Mouse (Mus musculus) heart, postnatal 36 days (tissue): ENCODE results near the gene Rbfox2. TPM values are rescaled to one million over a fixed set of nuclear protein-coding genes. Genes with fewer than 3 reads are reported as not detected.

ENCODE experiments used
- DNase-seq, 2 experiments: peaks; one replicate each; pipeline ENCODE4 v3.0.0; 2021 to 2022
- intact Hi-C: fragments of 180-260 bp; cut with DNase I; formaldehyde crosslinking; loops from one replicate; pipeline ENCODE4 v1.15.1; 2025
- total RNA-seq, 2 experiments: library from RNA; stranded (reverse); gene quantifications; 2 replicates each; pipeline ENCODE4 v1.2.3; 2021

The Rbfox2 gene
- total RNA-seq, 2 experiments from 2014 or later, result 91.7 to 107 TPM

DNA sequence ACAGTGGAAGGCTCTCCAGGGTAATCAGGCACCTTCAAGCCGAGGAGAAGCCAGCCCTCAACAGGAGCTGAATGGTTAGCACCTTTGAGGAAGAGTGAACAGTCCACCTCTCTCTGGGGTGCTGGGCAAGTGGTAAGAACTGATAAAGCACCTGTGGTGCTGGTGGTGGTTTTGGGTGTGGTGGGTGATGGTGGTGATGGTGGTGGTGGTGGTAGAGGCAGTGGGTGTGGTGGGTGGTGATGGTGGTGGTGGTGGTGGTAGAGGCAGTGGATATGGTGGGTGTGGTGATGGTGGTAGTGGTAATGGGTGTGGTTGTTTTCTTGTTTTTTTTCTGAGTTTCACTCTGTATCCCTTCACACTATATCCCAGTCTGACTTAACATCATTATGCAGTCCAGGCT lies 253.8 kb downstream of the Rbfox2 start:
- intact Hi-C loops, result no loop called here

DNA sequence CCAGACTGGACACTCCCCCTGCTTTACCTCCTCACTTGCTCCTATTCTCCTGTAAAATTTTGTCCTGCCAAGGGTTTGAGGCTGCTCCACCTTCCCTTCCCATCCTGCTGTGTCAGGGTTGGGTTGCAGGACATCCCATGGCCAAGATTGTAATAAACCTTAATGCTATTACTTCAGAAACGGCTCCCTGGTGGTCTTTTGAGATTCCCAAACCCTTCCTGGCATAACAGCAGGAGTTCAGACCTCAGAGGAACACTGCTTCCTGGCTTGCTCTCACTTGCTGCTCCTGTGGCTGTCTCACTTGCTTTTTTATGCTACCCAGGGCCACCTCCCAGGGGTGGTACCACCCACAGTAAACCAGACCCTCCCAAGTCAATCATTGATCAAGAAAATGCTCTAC lies 254.6 kb downstream of the Rbfox2 start:
- no peak for DNase-seq
- intact Hi-C loops, result no loop called here

More for the DNA sequence above, 253.8 kb downstream of the Rbfox2 start:
- no peak for DNase-seq

DNA sequence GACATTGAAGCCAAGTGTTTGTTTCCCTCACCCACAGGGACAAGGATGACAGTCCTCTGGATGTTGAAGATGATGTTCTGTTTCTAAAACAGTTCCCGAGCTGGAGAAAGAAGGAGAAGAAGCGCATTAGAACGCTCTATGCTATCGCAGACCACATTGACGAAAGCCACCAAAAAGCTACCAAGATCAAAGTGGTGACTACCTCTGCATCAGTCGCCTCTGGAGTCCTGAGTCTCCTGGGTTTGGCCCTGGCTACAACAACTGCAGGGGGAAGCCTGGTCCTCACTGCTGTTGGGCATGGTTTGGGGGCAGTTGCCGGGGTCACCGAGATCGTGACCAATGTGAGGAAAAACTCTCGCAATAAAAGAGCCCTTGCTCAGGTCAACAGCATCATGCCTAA lies 256.2 kb downstream of the Rbfox2 start, which contains the start of gene Mb:
Gene Mb, minus strand, starts transcription at position 101 of the 400 bp plus-strand sequence.
- intact Hi-C loops, result no loop called here
- no peak for DNase-seq

DNA sequence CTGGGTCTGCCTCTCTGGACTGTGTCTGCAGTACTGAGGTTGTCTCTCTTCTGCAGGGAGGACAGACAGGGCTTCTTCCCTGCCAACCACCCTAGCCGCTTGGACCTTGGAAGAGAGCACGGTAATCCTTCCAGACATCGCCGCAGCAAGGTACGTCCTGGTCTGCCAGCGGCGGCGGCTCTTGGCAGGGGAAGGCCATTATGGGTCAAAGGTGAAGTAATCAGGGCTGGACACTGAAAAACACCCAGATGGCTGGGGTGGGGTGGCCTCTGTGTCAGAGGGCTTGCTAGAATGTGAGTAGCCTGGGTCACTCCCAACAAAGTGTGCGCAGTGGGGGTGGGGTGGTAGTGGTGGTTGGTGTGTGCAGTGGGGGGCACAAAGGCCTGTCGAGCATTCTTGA lies 261.2 kb downstream of the Rbfox2 start:
- DNase-seq, result no peak
- intact Hi-C loops, result no loop called here

DNA sequence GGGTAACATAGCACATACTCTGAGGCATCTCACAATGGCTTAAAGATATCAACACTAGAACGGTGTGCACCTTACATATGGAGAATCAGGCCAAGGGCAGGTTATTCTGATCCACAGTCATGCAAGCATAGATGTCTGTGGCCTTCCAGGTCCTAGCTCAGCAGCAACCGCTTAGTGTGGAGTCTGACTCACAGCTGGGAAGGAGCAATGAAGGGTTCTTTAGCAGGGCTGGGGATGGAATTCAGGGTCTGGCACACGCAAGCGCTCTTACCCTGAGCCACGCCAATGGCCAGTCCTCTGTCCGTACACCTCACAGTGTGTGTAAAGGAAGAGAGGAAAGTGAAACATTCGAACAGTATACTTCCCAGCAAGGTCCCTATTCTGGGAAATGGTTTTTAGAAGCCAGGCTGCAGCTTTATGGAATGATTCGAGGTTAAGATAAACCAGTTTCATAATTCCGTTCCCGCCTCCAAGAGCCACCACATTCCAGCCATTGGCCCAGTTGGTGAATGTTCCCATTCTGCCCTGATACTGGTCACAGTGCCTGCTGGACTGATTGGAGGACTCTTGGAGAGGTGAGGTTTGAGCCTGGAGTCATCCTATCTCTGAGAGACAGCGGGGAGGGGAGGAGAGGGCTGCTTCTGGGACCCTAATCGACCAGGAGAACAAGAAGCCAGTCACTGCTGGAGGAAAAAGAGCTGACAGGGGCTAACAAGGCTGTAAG lies 262.0 kb downstream of the Rbfox2 start, which contains the start of gene Apol6:
Gene Apol6, plus strand, starts transcription at position 133 of the 724 bp plus-strand sequence.
- DNase-seq, result no peak
- intact Hi-C loops, result no loop called here

DNA sequence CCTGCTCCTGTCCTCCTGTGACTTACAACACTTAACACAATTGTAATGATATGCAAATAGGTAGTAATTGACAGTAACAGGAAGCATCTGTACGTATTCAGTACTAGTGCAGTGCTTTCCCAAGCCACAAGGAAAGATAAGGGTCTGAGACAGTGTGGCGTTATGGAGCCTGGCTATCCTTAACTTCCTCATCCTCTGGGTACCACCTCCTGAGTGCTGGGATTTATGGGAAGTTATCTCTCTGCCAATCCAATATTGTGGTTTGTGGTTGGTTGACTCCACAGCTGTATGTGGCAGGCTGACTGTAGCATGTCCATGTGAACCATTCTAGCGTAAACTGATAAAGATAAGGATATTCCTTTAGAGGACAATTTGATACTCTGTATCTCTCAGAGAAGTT lies 266.0 kb downstream of the Rbfox2 start:
- no peak for DNase-seq
- intact Hi-C loops, result no loop called here

DNA sequence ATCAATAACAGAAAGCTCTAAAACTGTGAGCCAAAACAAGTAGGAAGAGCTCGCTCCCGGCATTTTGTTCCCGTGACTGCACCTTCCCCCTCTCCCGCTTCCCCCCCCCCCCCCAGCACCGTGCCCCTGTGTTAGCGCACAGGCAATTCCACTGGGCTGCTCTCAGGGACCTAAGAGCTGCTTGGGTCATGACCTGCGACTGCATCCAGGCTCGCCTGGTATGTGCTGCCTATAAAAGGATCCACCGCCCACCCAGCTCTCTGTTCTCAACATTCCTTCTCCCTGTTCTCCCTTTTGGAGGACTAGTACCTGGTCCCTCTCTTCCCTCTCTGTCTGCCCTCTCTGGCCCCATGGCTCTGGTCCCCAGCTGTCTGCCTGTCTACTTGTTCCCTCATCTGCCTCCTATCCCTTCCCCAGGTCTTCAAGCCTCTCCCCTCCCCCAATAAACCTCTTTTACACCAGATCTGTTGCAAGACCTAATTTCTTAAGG lies 267.5 kb downstream of the Rbfox2 start:
- no peak for DNase-seq
- intact Hi-C loops, result loop anchor here (2.0 to 5.0 kb wide), 2 partner anchors 30 to 113 kb away; no protein-coding TSS in a partner anchor

DNA sequence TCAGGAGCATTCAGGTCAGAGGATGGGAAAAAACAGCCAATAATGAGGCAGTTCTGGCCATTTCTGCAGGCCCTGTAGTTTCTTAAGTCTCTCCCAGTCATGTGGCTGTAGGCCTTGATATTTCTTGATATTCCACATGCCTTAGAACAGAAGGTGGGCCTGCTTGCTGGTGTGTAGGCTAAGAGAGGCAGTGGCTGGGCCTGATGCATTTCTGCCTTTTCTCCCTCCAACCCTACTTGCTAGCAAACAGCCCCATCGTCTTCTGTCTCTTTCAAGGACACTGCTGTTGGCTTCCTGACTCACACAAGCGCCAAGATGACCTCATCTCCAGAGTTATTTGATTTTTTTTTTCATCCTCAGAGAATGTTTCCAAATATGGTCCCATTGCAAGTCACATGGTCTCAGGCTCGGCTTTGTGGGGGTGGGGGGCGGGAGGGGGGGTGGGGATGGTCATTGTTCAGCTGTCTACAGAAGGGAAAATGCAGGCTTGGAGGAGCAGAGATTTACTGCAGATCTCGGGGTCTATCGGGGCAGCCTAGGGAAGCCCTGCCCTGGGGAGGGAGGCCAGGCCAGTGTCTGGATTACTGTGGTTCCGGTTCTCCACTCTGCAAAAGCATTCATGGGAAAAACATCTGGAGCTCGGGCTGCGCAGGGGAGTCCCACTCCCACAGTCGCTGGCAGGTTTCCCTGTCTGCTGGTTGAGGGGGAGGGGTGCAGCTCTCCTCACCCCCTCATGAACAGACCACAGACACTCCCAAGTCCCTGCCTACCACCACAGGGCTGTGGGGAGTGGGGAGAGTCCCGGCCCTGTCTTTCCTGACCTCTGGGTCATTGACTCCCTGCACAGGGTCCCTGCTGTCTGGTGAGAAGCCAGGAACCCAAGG lies 269.3 kb downstream of the Rbfox2 start:
- DNase-seq, result peak; percentile 77 to 82
- intact Hi-C loops, result loop anchor here (2.0 to 5.0 kb wide), 4 partner anchors 31 to 329 kb away; no protein-coding TSS in a partner anchor

DNA sequence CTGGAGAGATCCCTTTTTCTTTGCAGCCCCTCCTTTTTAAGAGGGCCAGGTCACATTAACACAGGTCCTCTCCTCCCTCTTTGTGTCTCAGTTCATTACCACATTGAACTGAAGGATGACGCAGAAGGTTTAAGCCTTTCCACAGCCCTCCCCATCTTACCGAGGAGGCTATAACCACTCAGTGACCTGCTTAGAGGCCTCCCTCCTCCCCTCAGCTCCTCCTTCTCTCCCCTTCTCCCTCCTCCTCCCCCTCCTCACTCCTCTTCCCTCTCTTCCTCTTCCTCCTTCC lies 269.9 kb downstream of the Rbfox2 start:
- DNase-seq, result peak in 1 of 2 experiments; percentile 54
- intact Hi-C loops, result loop anchor here (2.0 to 5.0 kb wide), 3 partner anchors 115 to 330 kb away; no protein-coding TSS in a partner anchor

DNA sequence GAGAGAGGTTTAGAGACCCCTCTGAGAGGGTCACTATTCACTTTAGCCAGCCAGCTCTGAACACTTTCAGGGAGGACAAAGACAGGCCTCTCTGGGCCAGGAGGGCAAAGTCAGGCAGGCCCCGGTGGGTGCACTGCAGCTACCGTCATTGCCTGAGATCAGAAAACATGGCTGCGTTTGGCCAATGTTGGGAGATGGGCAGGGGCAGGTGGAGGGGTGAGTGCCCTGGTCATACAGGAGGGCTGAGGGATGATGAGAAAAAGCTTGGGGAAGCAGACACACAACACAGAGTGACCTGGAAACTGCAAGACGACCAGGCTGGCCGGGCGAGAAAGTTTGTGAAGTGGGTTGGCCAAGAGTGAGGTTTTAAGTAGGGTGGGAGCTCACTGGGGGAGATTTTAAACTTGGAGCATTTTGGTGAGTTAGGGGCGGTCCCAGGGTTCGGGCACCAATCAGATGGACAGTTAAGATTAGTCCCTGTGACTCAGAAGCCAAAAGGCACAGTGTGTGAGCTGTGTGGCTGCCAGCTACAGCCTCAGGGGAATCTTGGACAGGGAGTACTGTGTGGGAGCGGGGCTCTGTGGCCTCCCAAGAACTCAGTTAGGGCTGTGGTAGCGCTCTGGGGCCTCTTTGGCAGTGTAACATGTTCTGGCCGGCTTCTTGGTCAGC lies 270.4 kb downstream of the Rbfox2 start:
- intact Hi-C loops, result loop anchor here (2.0 to 5.0 kb wide), 3 partner anchors 116 to 330 kb away; no protein-coding TSS in a partner anchor
- peak; percentile 83 to 84 for DNase-seq

DNA sequence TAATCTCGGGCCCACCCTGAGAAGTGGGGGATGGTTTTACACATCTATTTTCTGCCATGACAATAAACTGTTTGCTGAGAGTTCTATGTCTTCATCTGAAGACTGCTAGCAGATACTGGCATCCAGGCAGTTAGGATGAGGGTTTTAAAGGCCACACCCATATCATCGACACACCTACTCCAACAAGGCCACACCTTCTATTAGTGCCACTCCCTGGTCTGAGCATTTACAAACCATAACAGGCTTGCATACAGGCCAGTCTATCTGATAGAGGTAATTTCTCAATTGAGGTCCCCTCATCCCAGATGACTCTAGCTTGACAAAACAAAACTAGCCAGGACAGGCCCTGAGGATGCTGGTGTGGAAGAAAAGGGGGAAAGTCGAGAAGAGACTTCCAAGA lies 271.2 kb downstream of the Rbfox2 start:
- DNase-seq, result no peak
- intact Hi-C loops, result loop anchor here (2.0 to 5.0 kb wide), 3 partner anchors 117 to 331 kb away; no protein-coding TSS in a partner anchor

DNA sequence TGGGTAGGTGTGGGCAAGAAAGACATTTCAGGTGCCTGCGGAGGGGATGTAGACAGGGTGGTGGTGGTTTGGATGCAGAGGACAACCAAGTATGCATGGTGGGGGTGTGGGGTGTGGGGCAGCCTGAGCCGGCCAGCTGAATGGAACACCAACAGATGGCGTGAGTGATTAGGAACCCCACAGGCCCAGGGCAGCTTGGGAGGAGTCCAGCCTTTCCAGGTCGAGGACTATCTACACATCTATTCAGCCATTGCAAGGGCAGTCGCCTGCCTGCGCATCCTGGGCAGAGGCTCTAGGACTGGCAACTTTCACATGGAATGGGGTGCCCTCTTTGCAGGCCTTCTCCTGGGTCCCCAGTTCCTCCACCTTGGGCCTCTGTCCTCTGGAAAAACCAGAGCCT lies 272.3 kb downstream of the Rbfox2 start:
- no peak for DNase-seq
- intact Hi-C loops, result no loop called here

DNA sequence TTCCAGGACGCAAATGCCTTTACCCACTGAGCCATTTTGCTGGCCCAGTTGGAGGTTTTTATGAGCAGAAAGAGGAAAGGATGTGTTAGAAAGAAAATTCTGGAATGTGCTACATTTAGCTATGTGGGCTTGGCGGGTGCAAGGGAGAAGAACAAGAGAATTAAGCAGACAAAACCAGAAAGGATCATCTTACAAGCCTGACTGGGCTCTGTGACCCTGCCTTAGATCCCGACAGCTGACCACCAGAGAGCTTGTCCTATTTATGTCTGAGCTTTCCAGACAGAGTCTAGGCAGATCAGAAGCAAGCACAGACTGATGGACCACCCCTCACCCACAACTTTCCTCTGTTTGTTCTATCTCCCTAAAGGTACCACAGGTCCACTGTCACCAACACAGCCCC lies 275.5 kb downstream of the Rbfox2 start:
- no peak for DNase-seq
- intact Hi-C loops, result loop anchor here (2.0 kb wide), 1 partner anchor 332 kb away; no protein-coding TSS in a partner anchor

DNA sequence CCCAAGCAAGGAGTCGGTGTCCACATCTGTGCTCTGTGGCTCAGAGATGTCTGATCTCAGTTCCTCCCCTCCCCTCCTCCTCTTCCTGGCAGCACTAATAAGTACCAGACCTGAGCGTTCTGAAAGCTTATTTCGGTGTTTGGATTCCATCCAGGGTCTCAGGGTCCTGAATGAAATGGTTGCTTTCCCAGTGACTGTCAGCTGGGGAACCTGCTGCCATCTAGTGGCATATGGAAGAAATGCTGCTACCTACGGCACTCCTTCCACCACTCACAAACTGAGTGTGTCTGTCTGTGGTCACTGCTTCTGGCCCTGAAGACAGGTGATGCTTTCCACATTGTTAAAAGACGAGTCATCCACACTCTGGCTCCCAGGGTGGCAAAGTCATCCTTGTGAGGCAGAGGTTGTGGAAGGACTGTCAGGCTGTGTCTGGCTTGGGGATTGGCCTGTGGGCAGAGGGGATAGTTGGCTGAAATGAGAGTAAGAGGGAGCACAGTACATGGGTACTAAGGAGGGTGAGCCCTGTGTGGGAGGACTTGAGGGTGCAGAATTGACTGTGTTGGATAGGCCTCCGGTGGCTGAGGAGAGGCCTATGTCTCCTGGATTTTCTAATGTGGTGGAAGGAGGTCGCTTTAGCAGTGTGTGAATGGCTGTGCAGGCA lies 277.3 kb downstream of the Rbfox2 start:
- DNase-seq, result peak; percentile 67 to 74

More for the DNA sequence above, 277.3 kb downstream of the Rbfox2 start:
- intact Hi-C loops, result loop anchor here (5.0 kb wide), 1 partner anchor 188 kb away; no protein-coding TSS in a partner anchor

Other genes with a start within 250 kb of the Rbfox2 start
- under 1 TPM; 0.11 to 0.17 TPM for gene Apol7a, start 92.1 kb upstream of the Rbfox2 start, total RNA-seq
- under 1 TPM in 1 of 2 experiments, not detected in 1; 0.27 TPM for gene Apol9a, start 104.1 kb upstream of the Rbfox2 start, total RNA-seq
- gene Apol7b, start 140.5 kb upstream of the Rbfox2 start, total RNA-seq, result under 1 TPM in 1 of 2 experiments, not detected in 1; 0.49 TPM
- not detected for gene Apol10a, start 170.0 kb upstream of the Rbfox2 start, total RNA-seq
- not detected for gene Apol11a, start 201.3 kb upstream of the Rbfox2 start, total RNA-seq
- not detected for gene Apol7c, start 226.3 kb upstream of the Rbfox2 start, total RNA-seq